Comparison of ENCODE assay signal across 7 mouse cellular contexts in genomic region chr10:80900318-80901247, GRCm38 (mm10). TPM values are rescaled to one million over a fixed set of nuclear protein-coding genes. Genes with fewer than 3 reads are reported as not detected.
DNase-seq lines count a peak whose midpoint lies in the region; ATAC-seq lines count a peak whose summit lies in the region.

Timm13 (minus strand) TSS chr10:80900969.

- H3K4me1 ChIP-seq in embryonic facial prominence, embryonic 11.5 days (ENCODE audit: control insufficient read depth, insufficient read depth, low read length) = peaks cover 5% of the 10 kb centered on the region
- peaks cover 36% of the 10 kb centered on the region for H3K4me1 ChIP-seq in limb, embryonic 10.5 days
- peaks cover 19% of the 10 kb centered on the region for H3K4me1 ChIP-seq in midbrain, embryonic 13.5 days (replicated peaks)

- H3K9me3 ChIP-seq in embryonic facial prominence, embryonic 11.5 days (replicated peaks; ENCODE audit: control insufficient read depth, low read length) = no peaks in the 10 kb centered on the region
- no peaks in the 10 kb centered on the region for H3K9me3 ChIP-seq in limb, embryonic 10.5 days (replicated peaks)
- no peaks in the 10 kb centered on the region for H3K9me3 ChIP-seq in midbrain, embryonic 13.5 days

- H3K36me3 ChIP-seq in embryonic facial prominence, embryonic 11.5 days (replicated peaks; ENCODE audit: control insufficient read depth, insufficient read depth, low read depth, low read length) = peaks cover 17% of the 10 kb centered on the region
- H3K36me3 ChIP-seq in limb, embryonic 10.5 days = peaks cover 70% of the 10 kb centered on the region
- H3K36me3 ChIP-seq in midbrain, embryonic 13.5 days = peaks cover 59% of the 10 kb centered on the region

- peak within 1 kb of the TSS; percentile 78 for H3K9ac ChIP-seq in embryonic facial prominence, embryonic 11.5 days (replicated peaks; ENCODE audit: low read length)
- peak within 1 kb of the TSS; percentile 89 for H3K9ac ChIP-seq in midbrain, embryonic 13.5 days (replicated peaks)

- peak; percentile 98 for DNase-seq in adrenal gland, postnatal 14 days
- peak; percentile 99 for DNase-seq in embryonic facial prominence, embryonic 11.5 days (ENCODE audit: low spot score)
- peak; percentile 100 for DNase-seq in kidney, adult 11 months
- DNase-seq in limb, embryonic 10.5 days (ENCODE audit: low spot score) = peak; percentile 96
- DNase-seq in spleen, adult 12 weeks (ENCODE audit: low spot score) = peak; percentile 94

- H3K4me2 ChIP-seq in embryonic facial prominence, embryonic 11.5 days (ENCODE audit: low read depth, low read length) = peak within 1 kb of the TSS; percentile 86
- peak within 1 kb of the TSS; percentile 78 for H3K4me2 ChIP-seq in midbrain, embryonic 13.5 days (replicated peaks)

- under 1% methylated on average over 71 of the region's 72 CpGs for WGBS in embryonic facial prominence, embryonic 11.5 days
- WGBS in limb, embryonic 10.5 days = under 1% methylated on average over 72 of the region's 72 CpGs
- WGBS in midbrain, embryonic 13.5 days = under 1% methylated on average over 72 of the region's 72 CpGs

- peak within 1 kb of the TSS; percentile 76 for H3K27ac ChIP-seq in embryonic facial prominence, embryonic 11.5 days (replicated peaks; ENCODE audit: low read depth, low read length)
- H3K27ac ChIP-seq in limb, embryonic 10.5 days = peak within 1 kb of the TSS; percentile 88
- H3K27ac ChIP-seq in midbrain, embryonic 13.5 days = peak within 1 kb of the TSS; percentile 89

- no peaks in the 10 kb centered on the region for H3K27me3 ChIP-seq in embryonic facial prominence, embryonic 11.5 days (ENCODE audit: control insufficient read depth, insufficient read depth, low read length)
- 0 out of 2 replicates have a peak, but pooled peaks cover 11% of the 10 kb centered on the region for H3K27me3 ChIP-seq in limb, embryonic 10.5 days (ENCODE audit: low read depth, poor library complexity, severe bottlenecking)
- no peaks in the 10 kb centered on the region for H3K27me3 ChIP-seq in midbrain, embryonic 13.5 days

- peak; percentile 93 for ATAC-seq in embryonic facial prominence, embryonic 11.5 days (replicated peaks; ENCODE audit: insufficient number of reproducible peaks, low FRiP score, low TSS enrichment, low read depth)
- peak; percentile 94 for ATAC-seq in granulocyte monocyte progenitor cell, adult 5-6 weeks (replicated peaks; ENCODE audit: poor library complexity, severe bottlenecking)
- ATAC-seq in midbrain, embryonic 13.5 days = peak; percentile 94

- peak within 1 kb of the TSS; percentile 92 for H3K4me3 ChIP-seq in embryonic facial prominence, embryonic 11.5 days (ENCODE audit: low read depth, low read length)
- H3K4me3 ChIP-seq in limb, embryonic 10.5 days = peak within 1 kb of the TSS; percentile 80
- peak within 1 kb of the TSS; percentile 90 for H3K4me3 ChIP-seq in midbrain, embryonic 13.5 days (replicated peaks)

RNA-seq across cellular contexts. Expression of gene Timm13, which starts in this region (rescaled TPM):
- total RNA-seq in adrenal gland, postnatal 14 days (2021) = 252 and 257 TPM in 2 replicates
- polyA plus RNA-seq in embryonic facial prominence, embryonic 11.5 days (2014; fragmentation: Nextera tagmentation; extraction: Ambion mirVana) = 266 and 347 TPM in 2 replicates
- 145 and 158 TPM in 2 replicates for total RNA-seq in granulocyte monocyte progenitor cell, adult 5-6 weeks (2014; fragmentation: Nextera tagmentation)
- 38.2 and 50.4 TPM in 2 replicates for total RNA-seq in granulocyte monocyte progenitor cell, adult 5-6 weeks (2017)
- 342 and 401 TPM in 2 replicates for polyA plus RNA-seq in limb, embryonic 10.5 days (2016; fragmentation: Nextera tagmentation; extraction: Ambion mirVana)
- polyA plus RNA-seq in midbrain, embryonic 13.5 days (2015; fragmentation: Nextera tagmentation; extraction: Ambion mirVana) = 331 TPM in 2 replicates

Comparison
In these comparisons a context has a peak if more than half of its experiments do, and no peak if none do; other contexts are left out.
1. Peak in every context shown above with its lines: DNase-seq, ATAC-seq, H3K4me3 ChIP-seq and H3K27ac ChIP-seq.